Mouse (Mus musculus) heart, postnatal 0 days (tissue): ENCODE measurements at regions not wholly inside any gene's neighbourhood (a gene's known extent, or its start where the extent isn't known, plus 50 kb on each side); places are given as distances from the start of the nearest gene placed in this dataset.

ENCODE experiments used
- CTCF ChIP-seq: IDR thresholded peaks from 2 replicates; pipeline ENCODE4 v1.5.1; 2016; ENCODE audit warnings: antibody characterized with exemption, control low read depth, low read depth
- EP300 ChIP-seq: IDR thresholded peaks from 2 replicates; pipeline ENCODE4 v1.6.1; 2016; ENCODE audit warnings: antibody characterized with exemption, low read depth

GRCm38 (mm10) chr11:114146334-114146733 is 79.5 kb upstream of the Sdk2 start:
- no peak for TF ChIP-seq CTCF
- TF ChIP-seq EP300 = no peak
